Mouse (Mus musculus): Measurements from ENCODE around the gene Slc30a1. TPM values are rescaled to one million over a fixed set of nuclear protein-coding genes. Genes with fewer than 3 reads are reported as not detected.

The Slc30a1 gene
- 7.7 to 11.0 TPM (median 9.5 TPM) in 4 replicates for total RNA-seq (2023)

GRCm38 (mm10) chr1:191906571-191907430, at the start of gene Slc30a1:
TSS of gene Slc30a1 (plus strand) at chr1:191906767.

Other genes with a start within 250 kb of the Slc30a1 start
- 106 to 124 TPM (median 114 TPM) in 4 replicates for gene Lpgat1, start 188.9 kb upstream of the Slc30a1 start, total RNA-seq (2023)
- gene Nek2, start 85.3 kb upstream of the Slc30a1 start, total RNA-seq (2023) = 1.4 to 2.5 TPM (median 1.9 TPM) in 4 replicates
- gene Rd3, start 70.6 kb downstream of the Slc30a1 start, total RNA-seq (2023) = not detected in 4 replicates
- gene Traf5, start 185.8 kb downstream of the Slc30a1 start, total RNA-seq (2023) = 161 to 185 TPM (median 180 TPM) in 4 replicates
- 13.8 to 17.3 TPM (median 15.1 TPM) in 4 replicates for gene Rcor3, start 231.3 kb downstream of the Slc30a1 start, total RNA-seq (2023)